Mouse (Mus musculus): ENCODE data around the gene Smg6.
A peak's percentile ranks its signal among the peaks of the same experiment; 100 is the strongest.

Gene Smg6

DNA sequence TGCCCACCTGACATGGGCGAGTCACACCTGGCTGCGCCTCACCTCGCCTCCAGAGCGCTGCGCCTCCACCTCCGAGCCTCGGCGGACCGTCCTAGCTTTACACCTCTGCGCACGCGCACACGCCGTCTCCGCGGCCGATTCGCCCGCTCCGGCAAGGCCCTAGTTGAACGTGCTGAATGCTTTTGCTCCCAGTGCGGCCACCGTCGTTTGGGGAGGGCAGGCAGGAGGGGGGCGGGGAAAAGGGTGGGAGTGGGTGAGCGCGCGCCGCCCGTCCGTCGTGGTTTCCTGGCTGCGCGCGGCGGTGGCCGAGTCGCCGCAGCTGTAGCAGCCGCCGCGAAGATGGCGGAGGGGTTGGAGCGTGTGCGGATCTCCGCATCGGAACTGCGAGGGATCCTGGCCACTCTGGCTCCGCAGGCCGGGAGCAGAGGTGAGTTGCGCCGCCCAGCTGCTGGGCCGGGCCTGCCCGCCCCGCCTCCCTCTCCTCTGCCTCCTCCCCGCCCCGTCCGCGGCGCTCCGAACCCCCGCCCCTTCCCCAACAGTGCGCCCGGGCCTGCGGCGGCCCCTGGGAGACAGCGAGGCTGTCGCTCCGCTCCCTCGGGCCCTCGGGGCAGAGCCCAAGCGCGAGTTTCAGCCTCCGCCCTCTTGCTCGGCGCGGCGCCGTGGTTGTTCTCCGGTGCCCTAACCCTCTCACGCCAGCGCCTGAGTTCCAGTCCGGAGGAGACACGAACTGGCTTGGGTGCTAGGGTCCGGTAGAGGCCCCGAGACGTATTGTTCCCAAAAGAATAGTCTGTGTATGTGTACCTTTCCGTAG is at the start of gene Smg6, which contains the start of gene Srr:
Gene Smg6 (plus strand): TSS at position 247 of the 811 bp plus-strand sequence.
Gene Srr (minus strand): TSS at position 372 of the 811 bp plus-strand sequence.
- DNase-seq = peak; percentile 97 to 98

DNA sequence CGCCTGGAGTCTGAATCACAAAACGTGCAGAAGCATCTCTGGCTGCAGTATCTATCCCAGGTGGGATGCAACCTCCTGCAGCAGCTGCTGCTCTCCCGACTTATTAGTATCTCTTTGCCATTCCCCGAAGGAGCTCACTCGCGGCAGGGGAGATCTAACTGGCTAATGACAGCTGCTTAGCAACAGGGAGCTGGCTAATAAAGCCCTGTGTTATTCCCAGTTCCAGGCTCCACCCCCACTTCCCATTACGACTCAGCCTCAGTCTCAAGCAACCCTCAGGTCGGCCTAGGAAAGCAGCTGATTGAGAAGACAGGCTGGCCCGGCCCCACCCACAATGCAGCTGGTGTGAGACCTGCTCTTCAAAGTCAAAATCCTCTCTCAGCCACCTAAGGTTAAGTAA is 48.8 kb upstream of the Smg6 start:
- peak; percentile 78 to 81 for DNase-seq

- no peak for DNase-seq
These were observed 44.6 kb upstream of the Smg6 start for GRCm38 (mm10) chr11:74880999-74881398.

DNA sequence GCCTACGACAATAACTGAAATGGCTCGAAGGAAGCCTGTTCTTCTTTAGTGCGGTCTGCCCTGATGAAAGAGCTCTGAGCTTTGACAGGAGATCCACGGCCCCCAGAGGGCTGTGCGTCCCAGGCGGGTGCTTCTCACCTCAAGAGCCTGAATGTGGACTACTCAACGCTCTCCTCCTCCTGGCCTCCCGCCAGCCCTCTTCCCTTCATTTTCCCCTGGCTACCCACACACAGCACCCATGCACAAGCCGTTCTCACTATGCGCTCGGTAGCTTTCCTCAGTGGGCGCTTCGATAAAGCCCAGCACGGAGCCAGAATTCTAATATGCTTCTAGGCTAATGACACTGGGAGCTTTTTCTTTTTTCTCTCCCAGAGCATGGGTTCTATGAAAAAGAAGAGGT is 43.6 kb upstream of the Smg6 start:
- no peak for DNase-seq

- DNase-seq = peak; percentile 80 to 91
These were observed 42.5 kb upstream of the Smg6 start for GRCm38 (mm10) chr11:74883098-74883497.

DNA sequence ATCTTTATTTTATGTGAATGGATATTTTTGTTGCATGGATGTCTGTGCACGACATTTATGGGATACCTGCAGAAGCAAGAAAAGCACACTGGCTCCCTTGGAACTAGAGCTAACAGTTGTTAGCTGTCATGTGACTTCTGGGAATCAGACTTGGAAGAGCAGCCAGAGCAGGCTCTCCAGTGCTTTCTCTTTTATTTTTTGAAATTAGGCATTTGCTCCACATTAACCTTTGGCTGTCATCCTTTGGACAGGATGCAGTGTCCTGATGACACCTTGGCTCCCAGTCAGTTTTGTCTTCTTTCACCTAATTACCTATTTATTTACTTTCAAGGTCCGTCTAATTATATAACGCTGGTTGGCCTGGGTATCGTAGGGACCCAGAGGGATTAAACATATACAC is 31.0 kb upstream of the Smg6 start:
- no peak for DNase-seq

- peak; percentile 71 to 73 for DNase-seq
These were observed 29.4 kb upstream of the Smg6 start for GRCm38 (mm10) chr11:74895980-74896900.

DNA sequence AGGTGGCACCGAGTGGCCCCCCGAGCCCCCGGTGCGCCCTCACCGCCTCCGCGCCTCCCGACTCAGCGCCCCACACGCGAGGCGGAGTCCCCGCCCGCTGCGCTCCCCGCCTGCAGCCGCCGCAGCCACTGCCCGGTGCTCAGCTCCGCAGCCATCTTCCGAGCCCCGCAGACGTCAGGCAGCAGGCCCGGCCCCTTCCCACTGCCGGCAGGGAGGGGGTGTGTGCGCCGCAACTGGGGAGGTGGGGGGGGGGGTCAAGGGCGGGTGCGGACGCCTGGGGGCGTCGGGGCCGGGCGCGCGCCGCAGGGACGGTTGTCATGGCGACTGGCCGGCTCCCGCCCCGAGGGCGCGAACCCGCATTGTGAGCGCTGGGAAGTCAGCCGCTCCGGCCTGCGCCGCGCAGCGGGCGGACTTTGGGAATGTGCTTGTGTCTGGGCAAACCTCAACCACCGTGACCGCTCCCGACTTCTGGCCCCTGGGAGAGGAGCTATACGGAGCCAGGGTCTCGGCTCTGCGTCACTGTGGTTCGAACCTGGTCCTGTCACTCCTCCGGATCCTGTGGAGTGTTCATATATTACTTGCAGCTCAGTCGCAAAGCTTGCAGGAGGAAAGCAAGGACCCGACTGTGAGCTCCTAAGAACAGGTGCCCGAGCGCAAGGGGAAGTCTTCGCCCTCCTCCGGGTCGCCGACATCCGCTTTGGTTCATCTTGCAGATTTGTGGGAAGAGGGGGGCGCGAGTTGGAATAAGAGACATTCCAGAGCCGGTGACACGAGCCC is 28.5 kb upstream of the Smg6 start, which contains the start of gene Sgsm2:
Gene Sgsm2 (minus strand): TSS at position 160 of the 777 bp plus-strand sequence.
- peak; percentile 73 to 78 for DNase-seq

GRCm38 (mm10) chr11:74897678-74898516 is 27.7 kb upstream of the Smg6 start, which contains the start of gene Tsr1:
Gene Tsr1, plus strand, starts transcription at chr11:74898071.
- DNase-seq = peak; percentile 90 to 93

GRCm38 (mm10) chr11:74898517-74898827 is 27.2 kb upstream of the Smg6 start:
- no peak for DNase-seq

DNA sequence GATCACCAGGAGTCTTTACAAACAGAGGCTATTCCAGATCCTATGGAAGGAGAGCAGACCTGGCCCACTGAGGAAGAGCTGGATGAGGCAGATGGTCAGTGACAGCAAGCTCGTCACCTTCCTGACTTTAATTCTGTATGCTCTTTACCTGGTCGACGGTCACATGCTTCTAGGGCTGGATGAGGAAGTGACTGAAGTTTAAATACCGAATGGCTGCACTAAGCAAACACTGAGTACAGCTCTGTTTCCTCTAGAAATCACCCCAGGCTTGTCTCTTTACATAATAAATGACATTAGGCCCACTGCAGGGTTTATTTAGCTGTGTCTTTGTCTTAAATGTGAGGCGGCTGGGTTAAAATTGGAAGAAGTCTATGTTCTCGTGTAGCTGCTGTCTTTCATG is 24.1 kb upstream of the Smg6 start:
- no peak for DNase-seq

DNA sequence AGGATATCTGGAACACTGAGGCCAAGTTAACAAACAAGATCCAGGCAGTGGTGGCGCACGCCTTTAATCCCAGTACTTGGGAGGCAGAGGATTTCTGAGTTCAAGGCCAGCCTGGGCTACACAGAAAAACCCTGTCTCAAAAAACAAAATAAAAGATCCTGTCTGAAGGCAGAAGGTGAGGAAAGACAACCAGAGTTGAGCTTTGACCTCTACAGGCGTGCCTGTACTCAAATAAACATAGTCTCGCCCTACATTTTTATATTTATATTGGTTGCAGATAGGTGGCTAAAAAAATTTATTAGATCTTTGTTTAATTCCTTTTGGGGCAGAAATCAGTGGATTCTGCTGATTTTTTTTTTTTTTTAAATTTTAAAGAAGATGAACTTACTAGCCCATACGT is 23.2 kb upstream of the Smg6 start:
- no peak for DNase-seq

DNA sequence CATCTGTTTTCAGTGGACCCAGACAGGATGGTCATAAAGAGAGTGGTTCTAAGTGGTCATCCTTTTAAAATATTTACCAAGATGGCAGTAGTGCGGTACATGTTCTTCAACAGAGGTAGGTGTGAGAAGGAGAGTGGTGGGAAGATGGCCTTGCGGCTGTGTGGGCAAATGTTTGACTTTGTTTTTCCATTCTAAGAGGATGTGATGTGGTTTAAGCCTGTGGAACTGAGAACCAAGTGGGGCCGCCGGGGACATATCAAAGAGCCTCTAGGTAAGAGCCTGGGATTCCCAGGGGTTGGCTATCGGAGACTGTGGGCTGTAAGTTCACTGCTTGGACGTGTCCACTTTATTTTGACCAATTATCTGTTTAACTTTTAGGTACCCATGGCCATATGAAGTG is 17.8 kb upstream of the Smg6 start:
- DNase-seq = no peak

GRCm38 (mm10) chr11:74908618-74909399 is 16.8 kb upstream of the Smg6 start:
- no peak for DNase-seq

DNA sequence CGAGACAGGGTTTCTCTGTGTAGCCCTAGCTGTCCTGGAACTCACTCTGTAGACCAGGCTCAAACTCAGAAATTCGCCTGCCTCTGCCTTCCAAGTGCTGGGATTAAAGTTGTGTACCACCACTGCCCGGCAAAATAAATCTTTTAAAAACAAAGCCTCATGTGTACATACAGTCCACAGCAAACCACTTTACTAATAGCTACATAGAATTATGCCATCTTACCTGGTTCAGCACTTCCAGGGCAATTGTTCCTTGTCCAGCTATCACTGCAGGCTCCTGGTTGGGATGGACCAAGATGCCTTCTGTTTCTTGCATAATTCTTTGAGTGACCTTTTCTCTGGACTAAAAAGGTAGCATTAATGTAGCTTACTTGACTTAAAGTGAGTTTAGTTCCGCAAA is 15.6 kb upstream of the Smg6 start:
- no peak for DNase-seq

DNA sequence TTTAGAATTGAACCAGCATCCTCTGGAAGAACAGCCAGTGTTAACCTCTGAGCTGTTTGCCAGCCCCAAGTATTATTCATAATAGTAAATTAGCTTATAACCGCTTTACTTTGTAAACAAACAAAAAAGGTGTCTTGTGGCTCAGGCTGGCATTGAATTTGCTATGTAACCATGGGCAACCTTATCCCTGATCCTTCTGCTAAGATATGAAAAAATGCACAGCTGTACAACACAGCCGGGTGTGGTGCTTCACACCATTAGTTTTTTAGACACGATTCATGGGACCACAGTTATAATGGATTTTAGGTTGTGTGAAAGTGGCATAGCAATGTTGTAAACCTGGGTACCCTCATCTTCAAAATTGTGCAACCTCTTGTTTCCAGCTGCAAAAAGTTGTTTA is 13.1 kb upstream of the Smg6 start:
- DNase-seq = no peak

- DNase-seq = no peak
These were observed 6.4 kb upstream of the Smg6 start for GRCm38 (mm10) chr11:74919249-74919648.

DNA sequence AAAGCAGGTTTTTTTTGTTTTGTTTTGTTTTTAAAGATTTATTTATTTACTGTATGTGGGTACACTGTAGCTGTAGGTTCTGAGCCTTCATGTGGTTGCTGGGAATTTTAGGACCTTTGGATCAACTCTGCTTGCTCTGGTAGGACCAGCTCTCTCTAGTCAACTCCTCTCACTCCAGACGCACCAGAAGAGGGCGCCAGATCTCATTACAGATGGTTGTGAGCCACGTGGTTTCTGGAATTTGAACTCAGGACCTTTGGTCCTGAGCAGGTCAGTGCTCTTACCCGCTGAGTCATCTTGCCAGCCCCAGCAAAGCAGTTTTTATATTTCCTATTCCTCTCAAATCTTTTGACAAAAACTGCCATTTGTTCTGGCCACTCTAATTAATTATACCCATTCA is 1.5 kb upstream of the Smg6 start:
- peak in 1 of 2 experiments; percentile 54 for DNase-seq

- no peak for DNase-seq
These were observed 874 bp downstream of the Smg6 start for GRCm38 (mm10) chr11:74926388-74927005.

GRCm38 (mm10) chr11:74927236-74927725 is 1.7 kb downstream of the Smg6 start:
- no peak for DNase-seq
